Mouse (Mus musculus): ENCODE measurements at regions not wholly inside any gene's neighbourhood (a gene's known extent, or its start where the extent isn't known, plus 50 kb on each side); places are given as distances from the start of the nearest gene placed in this dataset.
"Not testable (repeated sequence)": the region's sequence is repeated elsewhere in the genome, so short reads cannot be mapped to it uniquely, and the experiment has no call there.

DNA sequence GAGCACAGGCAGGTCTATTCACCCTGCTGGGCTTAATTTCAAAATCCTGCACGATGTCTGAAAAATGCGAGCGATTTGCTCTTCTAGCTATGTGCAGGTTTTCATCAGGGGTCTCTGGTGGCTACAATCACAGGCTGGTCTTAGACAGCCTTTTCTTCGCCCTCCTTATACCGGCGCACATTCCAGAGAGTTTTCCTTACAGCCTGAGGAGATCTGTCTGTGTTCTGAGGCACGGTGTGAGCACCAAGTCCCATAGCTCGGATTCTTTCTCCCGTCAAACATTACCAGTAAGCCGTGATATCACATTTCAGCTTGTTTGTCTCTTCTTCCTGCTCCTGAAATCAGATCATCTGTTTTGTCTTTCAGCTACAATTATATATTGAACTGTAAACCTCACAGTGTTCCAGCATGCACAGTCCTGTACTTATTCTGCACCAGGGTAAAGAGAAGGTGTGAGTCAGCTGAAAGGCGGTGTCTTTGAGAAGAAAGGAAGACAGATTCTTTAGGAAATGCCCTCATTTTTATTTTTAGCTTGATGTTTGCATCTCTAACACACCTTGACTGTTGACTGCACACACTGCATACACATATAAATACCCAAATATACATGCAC is 161.6 kb downstream of the Srek1 start:
- H3K4me2 ChIP-seq (ENCODE audit: low read depth) = peak overlapping the region; percentile 42
- H3ac ChIP-seq (ENCODE audit: control insufficient read depth, insufficient read length) = no peak overlapping the region
- H3K27me3 ChIP-seq (ENCODE audit: control insufficient read depth, insufficient read depth, insufficient read length) = no peaks in the 10 kb centered on the region
- H3K79me2 ChIP-seq (ENCODE audit: control insufficient read depth, insufficient read depth) = no peaks in the 10 kb centered on the region
- no peak for TF ChIP-seq MYOD1 (IDR thresholded peaks at IDR 0.05; ENCODE audit: control insufficient read depth in 1 of 3, insufficient read length in 2 of 3, low read depth in 2 of 3)
- no peaks in the 10 kb centered on the region for H3K36me3 ChIP-seq (ENCODE audit: control insufficient read depth, insufficient read depth)
- H3K4me3 ChIP-seq = no peak overlapping the region

GRCm38 (mm10) chr13:103602302-103602701 is 172.1 kb downstream of the Srek1 start:
- no peaks in the 10 kb centered on the region for H3K36me3 ChIP-seq (ENCODE audit: control insufficient read depth, insufficient read depth)
- TF ChIP-seq CEBPB (IDR thresholded peaks at IDR 0.05; ENCODE audit: insufficient read depth, poor library complexity, severe bottlenecking) (no peak), REST (IDR thresholded peaks at IDR 0.05; ENCODE audit: insufficient read depth, insufficient read length) (no peak), POLR2AphosphoS2 (IDR thresholded peaks at IDR 0.05; ENCODE audit: insufficient read length, low read depth) (no peak), POLR2A (IDR thresholded peaks at IDR 0.05; ENCODE audit: insufficient read length, low read depth) (no peak), SRF (IDR thresholded peaks at IDR 0.05; ENCODE audit: control insufficient read depth, insufficient read length, low read depth) (no peak), MYOG (IDR thresholded peaks at IDR 0.05; ENCODE audit: control insufficient read depth in 1 of 3, insufficient read depth in 1 of 3, insufficient read length in 2 of 3, low read depth in 2 of 3) (no peak), E2F4 (IDR thresholded peaks at IDR 0.05; ENCODE audit: insufficient read depth) (no peak), USF1 (IDR thresholded peaks at IDR 0.05; ENCODE audit: low read depth) (no peak), MAX (IDR thresholded peaks at IDR 0.05; ENCODE audit: low read depth) (no peak), MYOD1 (IDR thresholded peaks at IDR 0.05; ENCODE audit: control insufficient read depth in 1 of 3, insufficient read length in 2 of 3, low read depth in 2 of 3) (no peak)
- no peaks in the 10 kb centered on the region for H3K79me2 ChIP-seq (ENCODE audit: control insufficient read depth, insufficient read depth)
- no peak overlapping the region for H3ac ChIP-seq (ENCODE audit: control insufficient read depth, insufficient read length)
- H3K4me3 ChIP-seq = no peak overlapping the region
- H3K27me3 ChIP-seq (ENCODE audit: control insufficient read depth, insufficient read depth, insufficient read length) = peaks cover 4% of the 10 kb centered on the region
- no peak overlapping the region for H3K4me2 ChIP-seq (ENCODE audit: low read depth)

DNA sequence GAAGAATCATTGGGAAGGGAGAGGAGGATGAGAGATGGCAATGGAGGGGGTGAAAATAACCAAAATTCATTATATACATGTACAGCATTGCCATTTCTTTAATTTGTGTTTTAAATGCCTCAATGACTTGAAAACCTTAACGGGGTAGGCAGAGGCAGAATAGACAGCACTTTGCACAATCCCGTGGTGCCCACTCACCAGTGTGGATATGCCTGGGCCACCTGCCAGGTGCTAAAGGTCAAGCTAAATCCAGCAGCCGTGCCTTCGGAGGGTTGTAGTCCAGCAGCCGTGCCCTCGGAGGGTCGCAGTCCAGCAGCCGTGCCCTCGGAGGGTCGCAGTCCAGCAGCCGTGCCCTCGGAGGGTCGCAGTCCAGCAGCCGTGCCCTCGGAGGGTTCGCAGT is 182.0 kb downstream of the Srek1 start:
- no peak overlapping the region for H3K4me3 ChIP-seq
- no peak overlapping the region for H3K4me2 ChIP-seq (ENCODE audit: low read depth)
- no peaks in the 10 kb centered on the region for H3K36me3 ChIP-seq (ENCODE audit: control insufficient read depth, insufficient read depth)
- H3ac ChIP-seq (ENCODE audit: control insufficient read depth, insufficient read length) = no peak overlapping the region
- no peaks in the 10 kb centered on the region for H3K79me2 ChIP-seq (ENCODE audit: control insufficient read depth, insufficient read depth)
- no peaks in the 10 kb centered on the region for H3K27me3 ChIP-seq (ENCODE audit: control insufficient read depth, insufficient read depth, insufficient read length)
- TF ChIP-seq CEBPB (IDR thresholded peaks at IDR 0.05; ENCODE audit: insufficient read depth, poor library complexity, severe bottlenecking) (no peak), E2F4 (IDR thresholded peaks at IDR 0.05; ENCODE audit: insufficient read depth) (no peak), TCF12 (IDR thresholded peaks at IDR 0.05; ENCODE audit: insufficient read depth, poor library complexity, severe bottlenecking) (no peak), SRF (IDR thresholded peaks at IDR 0.05; ENCODE audit: control insufficient read depth, insufficient read length, low read depth) (no peak), MYOG (IDR thresholded peaks at IDR 0.05; ENCODE audit: control insufficient read depth in 1 of 3, insufficient read depth in 1 of 3, insufficient read length in 2 of 3, low read depth in 2 of 3) (no peak), USF1 (IDR thresholded peaks at IDR 0.05; ENCODE audit: low read depth) (no peak), REST (IDR thresholded peaks at IDR 0.05; ENCODE audit: insufficient read depth, insufficient read length) (no peak), POLR2AphosphoS2 (IDR thresholded peaks at IDR 0.05; ENCODE audit: insufficient read length, low read depth) (no peak), MYOD1 (IDR thresholded peaks at IDR 0.05; ENCODE audit: control insufficient read depth in 1 of 3, insufficient read length in 2 of 3, low read depth in 2 of 3) (no peak), TCF3 (IDR thresholded peaks at IDR 0.05; ENCODE audit: insufficient read length, low read depth) (no peak), MAX (IDR thresholded peaks at IDR 0.05; ENCODE audit: low read depth) (no peak), POLR2A (IDR thresholded peaks at IDR 0.05; ENCODE audit: insufficient read length, low read depth) (no peak)

GRCm38 (mm10) chr13:103591874-103592273 is 182.5 kb downstream of the Srek1 start:
- no peaks in the 10 kb centered on the region for H3K79me2 ChIP-seq (ENCODE audit: control insufficient read depth, insufficient read depth)

DNA sequence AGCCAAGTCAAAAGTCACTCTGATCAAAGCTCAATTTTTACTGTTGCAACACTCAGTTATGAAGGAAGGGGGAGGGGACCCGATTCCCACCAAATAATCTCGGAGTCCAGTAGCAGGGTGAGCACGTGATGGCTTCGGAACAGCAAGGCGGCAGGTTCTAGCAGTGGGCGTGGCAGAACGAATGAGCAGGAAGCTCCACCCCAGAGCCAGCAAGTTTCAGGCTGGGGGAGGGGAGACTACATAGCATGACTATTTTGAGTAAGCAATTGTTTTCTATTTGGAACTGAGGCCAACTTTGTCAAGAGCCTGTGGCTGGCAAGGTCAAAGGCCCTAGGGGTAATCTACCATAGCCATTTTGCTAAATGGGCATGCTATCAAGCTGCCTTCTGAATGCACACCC is 183.0 kb downstream of the Srek1 start:
- H3K27me3 ChIP-seq (ENCODE audit: control insufficient read depth, insufficient read depth, insufficient read length); H3K36me3 ChIP-seq (ENCODE audit: control insufficient read depth, insufficient read depth); H3K4me3 ChIP-seq; H3K4me2 ChIP-seq (ENCODE audit: low read depth); H3ac ChIP-seq (ENCODE audit: control insufficient read depth, insufficient read length); H3K79me2 ChIP-seq (ENCODE audit: control insufficient read depth, insufficient read depth): not testable (repeated sequence)

More at GRCm38 (mm10) chr13:103591874-103592273, 182.5 kb downstream of the Srek1 start:
- Histone ChIP-seq H3ac (ENCODE audit: control insufficient read depth, insufficient read length) (no peak overlapping the region), H3K27me3 (ENCODE audit: control insufficient read depth, insufficient read depth, insufficient read length) (no peaks in the 10 kb centered on the region), H3K4me3 (no peak overlapping the region), H3K36me3 (ENCODE audit: control insufficient read depth, insufficient read depth) (no peaks in the 10 kb centered on the region), H3K4me2 (ENCODE audit: low read depth) (peak overlapping the region; percentile 1)
- TF ChIP-seq E2F4 (IDR thresholded peaks at IDR 0.05; ENCODE audit: insufficient read depth) (no peak), MYOD1 (IDR thresholded peaks at IDR 0.05; ENCODE audit: control insufficient read depth in 1 of 3, insufficient read length in 2 of 3, low read depth in 2 of 3) (no peak), USF1 (IDR thresholded peaks at IDR 0.05; ENCODE audit: low read depth) (no peak), CEBPB (IDR thresholded peaks at IDR 0.05; ENCODE audit: insufficient read depth, poor library complexity, severe bottlenecking) (no peak), TCF3 (IDR thresholded peaks at IDR 0.05; ENCODE audit: insufficient read length, low read depth) (no peak), MYOG (IDR thresholded peaks at IDR 0.05; ENCODE audit: control insufficient read depth in 1 of 3, insufficient read depth in 1 of 3, insufficient read length in 2 of 3, low read depth in 2 of 3) (no peak), REST (IDR thresholded peaks at IDR 0.05; ENCODE audit: insufficient read depth, insufficient read length) (no peak)

Measured in myocyte (in vitro differentiated cells).